Mouse (Mus musculus) ES-E14 (cell line): ENCODE data around the gene Gm4869.

Source experiments
- CHD2 ChIP-seq: IDR thresholded peaks from 2 replicates; pipeline ENCODE4 v1.6.1; 2014; ENCODE audit warnings: mild to moderate bottlenecking, low read depth, low read length, inconsistent platforms
- HCFC1 ChIP-seq: IDR thresholded peaks from 2 replicates; pipeline ENCODE4 v1.6.1; 2012; ENCODE audit warnings: low read length, inconsistent platforms, borderline replicate concordance; ENCODE audit not compliant: insufficient read depth
- ZC3H11A ChIP-seq: IDR thresholded peaks from 2 replicates; pipeline ENCODE4 v1.6.1; 2012; ENCODE audit warnings: low read depth, mild to moderate bottlenecking, inconsistent platforms, low read length, borderline replicate concordance

DNA sequence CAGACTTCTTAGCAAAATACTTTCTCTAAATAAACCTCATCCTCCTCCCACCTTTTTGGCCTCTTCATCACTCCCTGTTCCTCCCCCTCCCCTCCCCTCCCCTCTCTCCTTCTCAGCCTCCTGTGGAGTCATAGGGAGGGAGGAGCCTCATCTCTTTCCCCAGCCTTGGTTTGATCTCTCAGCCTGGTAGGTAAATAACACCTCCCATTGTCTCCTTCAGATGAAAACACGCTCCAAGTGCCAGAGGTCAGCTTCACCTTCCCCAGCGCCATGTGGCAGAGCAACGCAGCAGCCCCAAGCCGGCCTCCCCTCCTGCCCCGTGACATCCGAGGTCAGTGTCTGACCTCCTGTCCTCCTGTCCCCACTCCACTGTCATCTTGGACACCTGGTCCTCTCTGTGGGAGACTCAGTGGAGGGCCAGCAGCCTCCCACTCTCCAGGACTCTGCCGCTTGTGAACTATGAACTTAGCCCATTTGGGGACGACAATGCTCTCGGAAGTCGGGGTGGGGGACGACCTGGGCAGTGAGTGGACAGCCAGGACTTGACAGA, 47.3 kb downstream of the Gm4869 start:
- TF ChIP-seq HCFC1 (no peak), ZC3H11A (no peak), CHD2 (no peak)
